Mouse (Mus musculus) kidney, adult 2 months (tissue): ENCODE measurements around the gene Ube4a. TPM values are rescaled to one million over a fixed set of nuclear protein-coding genes. Genes with fewer than 3 reads are reported as not detected.

Source experiments
- DNase-seq: peaks from one replicate; pipeline ENCODE4 v3.0.0; 2021
- H3K27ac ChIP-seq: fragments of 200-500 bp; 2 replicates; pipeline ENCODE4 v1.5.1; 2012; ENCODE audit warnings: low read depth, low read length, control low read depth, inconsistent platforms; ENCODE audit not compliant: insufficient read depth
- H3K27me3 ChIP-seq: fragments of 200-500 bp; replicated peaks from 2 replicates; pipeline ENCODE4 v1.6.1; 2012; ENCODE audit warnings: mild to moderate bottlenecking, moderate library complexity, low read length, inconsistent platforms; ENCODE audit not compliant: control insufficient read depth, insufficient read depth
- H3K36me3 ChIP-seq: fragments of 200-500 bp; 2 replicates; pipeline ENCODE4 v1.6.1; 2012; ENCODE audit warnings: mild to moderate bottlenecking, moderate library complexity, low read length, inconsistent platforms; ENCODE audit not compliant: control insufficient read depth, insufficient read depth
- H3K4me1 ChIP-seq: fragments of 200-500 bp; 2 replicates; pipeline ENCODE4 v1.6.1; 2011; ENCODE audit warnings: low read length; ENCODE audit not compliant: control insufficient read depth, insufficient read depth
- H3K4me3 ChIP-seq: fragments of 200-500 bp; 2 replicates; pipeline ENCODE4 v1.5.1; 2011; ENCODE audit warnings: mild to moderate bottlenecking, low read depth, low read length, control low read depth; ENCODE audit not compliant: insufficient read depth
- CTCF ChIP-seq: fragments of 200-500 bp; conservative IDR thresholded peaks from 2 replicates; pipeline ENCODE4 v1.5.1; 2011; ENCODE audit warnings: low read depth, mild to moderate bottlenecking, control low read depth, low read length, moderate library complexity, mixed read lengths; ENCODE audit not compliant: insufficient read depth, insufficient read length
- POLR2A ChIP-seq: fragments of 200-500 bp; IDR thresholded peaks from one replicate; pipeline ENCODE4 v1.6.1; 2011; ENCODE audit warnings: low read depth, low read length, control low read depth
- WGBS: fragments of 180-500 bp; shearing (Covaris S2); methylation state at CpG from one replicate; pipeline ENCODE4 v1.1.7; 2018; 5-methylcytosine and 5-hydroxymethylcytosine counted together
- polyA plus RNA-seq: library from polyadenylated mRNA; depleted of rRNA; stranded (reverse); fragments of >200 nt; gene quantifications from 2 replicates; pipeline ENCODE4 v1.2.3, GENCODE M21; 2012

Ube4a gene
- polyA plus RNA-seq, 1 experiment: 18.3 TPM

DNA sequence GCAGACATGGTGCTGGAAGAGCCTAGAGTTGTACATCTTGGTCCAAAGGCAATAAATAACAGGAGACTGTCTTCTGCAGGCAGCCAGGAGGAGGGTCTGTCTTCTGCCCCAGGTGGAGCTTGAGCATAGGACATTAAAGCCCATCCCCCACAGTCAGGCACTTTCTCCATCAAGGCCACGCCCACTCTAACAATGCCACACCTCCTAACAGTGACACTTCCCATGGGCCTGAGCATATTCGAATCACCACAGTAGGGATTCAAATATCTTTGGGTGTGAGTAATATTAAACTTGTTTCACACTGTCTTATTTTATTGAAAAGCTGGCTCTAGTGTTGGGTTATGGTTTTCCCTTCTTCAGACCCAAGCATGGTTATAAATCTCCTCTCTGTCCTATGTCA lies 26.4 kb upstream of the Ube4a start:
- no peak for TF ChIP-seq CTCF
- TF ChIP-seq POLR2A: no peak
- Histone ChIP-seq H3K4me3 (no peak overlapping the region), H3K36me3 (no peaks in the 10 kb centered on the region), H3K4me1 (no peaks in the 10 kb centered on the region), H3K27ac (no peak overlapping the region), H3K27me3 (0 out of 2 replicates have a peak, but pooled peaks cover 1% of the 10 kb centered on the region)
- WGBS: 78% methylated on average over 2 of the region's 2 CpGs
- DNase-seq: no peak

DNA sequence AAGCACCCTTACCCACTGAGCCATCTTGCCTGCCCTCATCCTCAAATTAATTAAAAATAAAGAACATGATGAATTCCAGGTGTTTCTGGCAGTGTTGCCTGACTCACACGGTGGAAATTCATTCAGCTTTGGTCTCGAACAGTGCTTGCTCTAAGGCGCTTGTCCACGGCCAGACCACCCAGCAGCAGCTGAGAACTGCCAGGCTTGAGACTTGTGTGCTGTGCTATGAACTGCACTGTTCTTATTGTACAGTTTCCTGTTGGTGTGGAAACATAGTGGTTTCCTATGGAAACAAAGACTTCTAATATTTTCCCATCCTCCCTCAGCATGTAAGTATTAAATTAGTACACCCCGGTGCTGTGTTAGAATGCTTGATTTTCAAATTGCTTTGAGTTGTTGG lies 21.6 kb upstream of the Ube4a start:
- H3K36me3 ChIP-seq: no peaks in the 10 kb centered on the region
- no peak overlapping the region for H3K27ac ChIP-seq
- 0 out of 2 replicates have a peak, but pooled peaks cover 1% of the 10 kb centered on the region for H3K27me3 ChIP-seq
- no peak for DNase-seq
- WGBS: 65% methylated on average over 5 of the region's 5 CpGs
- TF ChIP-seq POLR2A (no peak), CTCF (no peak)
- H3K4me3 ChIP-seq: no peak overlapping the region
- H3K4me1 ChIP-seq: no peaks in the 10 kb centered on the region

DNA sequence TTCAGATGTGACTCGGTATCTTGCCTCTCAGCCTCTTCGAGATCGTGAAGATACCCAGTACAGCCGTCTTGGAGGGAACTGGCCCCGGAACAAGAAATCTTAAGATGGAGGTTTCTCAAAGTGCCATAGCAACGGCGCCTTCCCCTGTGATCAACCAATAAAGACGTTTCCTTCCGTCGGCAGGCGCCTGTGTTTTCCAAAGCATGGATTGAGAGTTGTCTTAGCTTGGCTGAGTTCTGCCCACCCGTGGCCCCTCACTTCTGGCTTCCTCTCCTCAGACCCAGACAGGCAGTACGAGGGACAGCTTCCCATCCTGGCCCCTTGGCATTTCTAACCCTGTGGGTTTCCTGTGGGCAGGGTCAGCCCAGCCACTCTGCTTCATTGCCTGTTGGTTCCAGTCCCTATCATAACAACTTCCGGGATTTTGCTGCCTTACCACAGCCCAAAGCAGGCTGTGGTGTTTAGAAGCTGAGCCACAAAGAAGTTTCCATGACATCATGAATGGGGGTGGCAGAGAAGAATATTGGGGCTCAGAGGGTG lies 20.9 kb upstream of the Ube4a start:
- Histone ChIP-seq H3K4me3 (no peak overlapping the region), H3K27me3 (0 out of 2 replicates have a peak, but pooled peaks cover 1% of the 10 kb centered on the region), H3K4me1 (no peaks in the 10 kb centered on the region), H3K27ac (no peak overlapping the region), H3K36me3 (no peaks in the 10 kb centered on the region)
- DNase-seq: peak; percentile 39
- 52% methylated on average over 14 of the region's 14 CpGs for WGBS
- TF ChIP-seq POLR2A: no peak

DNA sequence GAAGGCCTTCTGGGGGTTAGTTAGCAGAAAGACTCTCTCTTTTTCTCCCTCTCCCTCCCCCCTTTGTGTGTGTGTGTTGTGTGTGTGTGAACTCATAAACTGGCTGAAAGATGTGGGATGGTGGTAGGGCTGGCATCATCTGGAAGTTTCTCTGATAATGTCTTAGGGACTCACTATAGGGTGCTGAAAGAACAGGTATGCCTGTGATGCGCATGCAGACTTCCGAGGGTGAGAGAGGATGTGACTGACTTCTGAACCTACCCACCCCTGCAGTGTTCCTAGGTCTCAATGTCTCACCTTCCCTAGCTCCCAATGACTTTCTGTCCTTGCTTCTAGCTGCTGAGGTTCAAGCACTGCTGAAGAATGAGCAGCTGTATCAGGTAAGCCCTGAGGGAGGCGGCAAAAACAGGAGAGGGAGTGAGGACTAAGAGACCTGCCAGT lies 20.3 kb upstream of the Ube4a start:
- 0 out of 2 replicates have a peak, but pooled peaks cover 1% of the 10 kb centered on the region for H3K27me3 ChIP-seq
- TF ChIP-seq POLR2A (no peak), CTCF (no peak)
- H3K36me3 ChIP-seq: no peaks in the 10 kb centered on the region
- H3K4me3 ChIP-seq: no peak overlapping the region
- H3K4me1 ChIP-seq: no peaks in the 10 kb centered on the region
- no peak for DNase-seq
- 81% methylated on average over 3 of the region's 3 CpGs for WGBS
- no peak overlapping the region for H3K27ac ChIP-seq

DNA sequence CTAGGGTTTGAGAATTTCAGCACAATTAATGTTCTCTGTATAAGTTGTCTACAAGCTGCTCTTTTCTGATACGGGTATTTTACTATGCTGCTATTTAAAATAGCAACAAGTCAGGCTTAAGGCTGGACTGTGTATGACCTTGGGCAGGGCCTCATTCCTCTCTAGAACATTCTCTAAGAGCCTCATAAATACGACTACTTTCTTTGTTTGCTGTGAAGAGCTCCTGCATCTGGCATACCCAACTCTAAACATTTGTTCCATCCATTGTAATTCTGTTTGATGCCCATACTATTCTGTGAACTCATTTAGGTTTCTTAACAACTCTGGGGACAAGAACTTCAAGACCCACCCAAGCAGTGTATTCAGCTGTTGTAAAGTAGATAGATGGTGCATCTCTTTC lies 17.6 kb upstream of the Ube4a start:
- Histone ChIP-seq H3K27me3 (0 out of 2 replicates have a peak, but pooled peaks cover 1% of the 10 kb centered on the region), H3K36me3 (no peaks in the 10 kb centered on the region), H3K4me1 (no peaks in the 10 kb centered on the region), H3K27ac (no peak overlapping the region), H3K4me3 (no peak overlapping the region)
- DNase-seq: no peak
- TF ChIP-seq POLR2A (no peak), CTCF (no peak)
- 62% methylated on average over 2 of the region's 2 CpGs for WGBS

DNA sequence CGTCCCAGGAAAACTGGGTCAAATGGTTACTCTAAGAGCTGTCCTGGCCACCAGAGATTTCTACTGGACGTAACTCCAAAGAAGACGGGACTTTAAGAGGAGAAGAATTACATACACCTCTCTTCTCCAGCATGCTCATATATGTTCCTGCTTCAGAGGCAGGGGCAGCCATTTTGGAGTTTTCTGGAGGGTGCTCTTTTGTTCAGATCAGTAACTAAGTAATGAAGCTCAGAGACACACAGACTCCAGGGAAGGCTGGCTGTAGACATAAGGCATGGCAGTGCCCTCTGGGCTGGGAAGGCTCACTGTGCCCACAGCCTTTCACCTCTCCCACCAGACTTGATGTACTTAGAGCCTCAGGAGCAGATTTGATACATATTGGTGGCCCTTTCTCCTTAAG lies 17.1 kb upstream of the Ube4a start:
- H3K27ac ChIP-seq: no peak overlapping the region
- H3K4me1 ChIP-seq: no peaks in the 10 kb centered on the region
- 0 out of 2 replicates have a peak, but pooled peaks cover 1% of the 10 kb centered on the region for H3K27me3 ChIP-seq
- WGBS: 87% methylated on average over 3 of the region's 3 CpGs
- no peaks in the 10 kb centered on the region for H3K36me3 ChIP-seq
- TF ChIP-seq POLR2A (no peak), CTCF (no peak)
- no peak overlapping the region for H3K4me3 ChIP-seq
- no peak for DNase-seq

DNA sequence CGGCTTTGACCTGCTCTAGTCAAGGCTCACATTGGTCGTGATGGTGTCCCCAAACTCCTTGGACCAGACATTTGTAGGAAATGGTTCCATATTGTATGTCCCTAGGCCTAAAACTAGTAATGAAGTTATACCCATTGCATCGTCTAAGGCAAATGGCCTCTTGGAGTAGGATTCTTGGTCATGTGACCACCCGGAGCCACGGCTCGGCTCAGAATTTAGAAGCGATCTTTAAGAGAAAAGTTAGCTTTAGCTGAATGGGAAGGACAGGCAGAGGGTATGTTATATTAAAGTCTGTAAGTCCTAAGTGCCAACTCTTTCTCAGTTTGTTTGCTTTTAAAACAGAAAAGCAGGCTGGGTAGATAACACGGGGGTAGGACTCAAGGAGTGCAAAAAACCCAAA lies 16.7 kb upstream of the Ube4a start:
- Histone ChIP-seq H3K27ac (no peak overlapping the region), H3K36me3 (no peaks in the 10 kb centered on the region), H3K27me3 (0 out of 2 replicates have a peak, but pooled peaks cover 1% of the 10 kb centered on the region), H3K4me3 (no peak overlapping the region), H3K4me1 (no peaks in the 10 kb centered on the region)
- WGBS: 90% methylated on average over 8 of the region's 8 CpGs
- DNase-seq: no peak
- TF ChIP-seq CTCF (no peak), POLR2A (no peak)

DNA sequence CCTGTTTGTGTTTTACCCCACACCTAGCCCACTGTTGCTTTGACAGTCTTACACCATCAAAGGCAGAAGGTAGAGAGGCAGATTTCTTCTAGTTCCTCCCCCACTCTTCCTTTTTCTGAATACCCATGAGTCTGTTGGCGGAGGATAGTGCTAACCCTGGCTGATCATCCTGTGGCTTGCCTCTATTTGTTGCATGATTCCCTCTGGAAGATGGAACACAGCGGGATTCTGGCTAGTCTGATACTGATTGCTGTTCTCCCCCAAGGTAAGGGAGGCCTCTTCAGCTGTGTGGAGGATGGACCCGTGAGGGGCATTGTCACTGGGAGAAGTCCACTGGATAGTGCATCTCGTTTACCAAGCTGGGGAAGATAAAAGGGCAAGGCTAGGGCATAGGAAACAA lies 16.3 kb upstream of the Ube4a start, which contains the start of gene Cd3d:
Cd3d (plus strand) TSS at position 111 of the 400 bp plus-strand sequence.
- Histone ChIP-seq H3K36me3 (no peaks in the 10 kb centered on the region), H3K27me3 (no peaks in the 10 kb centered on the region), H3K27ac (no peak within 1 kb of the TSS), H3K4me3 (no peak within 1 kb of the TSS), H3K4me1 (no peaks in the 10 kb centered on the region)
- TF ChIP-seq POLR2A: no peak
- TF ChIP-seq CTCF: no peak
- 76% methylated on average over 4 of the region's 4 CpGs for WGBS
- DNase-seq: no peak
